Mouse (Mus musculus) embryonic facial prominence, embryonic 11.5 days (tissue): ENCODE data around the gene Tmod1. TPM values are rescaled to one million over a fixed set of nuclear protein-coding genes. Genes with fewer than 3 reads are reported as not detected.

ENCODE experiments used
- ATAC-seq: fragments of 200-750 bp; cut with Nextera tagmentation; replicated peaks from 2 replicates; pipeline ENCODE4 v1.8.0; 2017; ENCODE audit warnings: low read depth; ENCODE audit not compliant: insufficient number of reproducible peaks, low FRiP score, low TSS enrichment
- DNase-seq: peaks from one replicate; pipeline ENCODE4 v3.0.0-alpha.2; 2015; ENCODE audit warnings: low spot score
- H3K27ac ChIP-seq: fragments of 300-500 bp; sonication (generic); replicated peaks from 2 replicates; pipeline ENCODE4 v1.5.1; 2014; ENCODE audit warnings: mild to moderate bottlenecking, low read depth, low read length, control low read depth
- H3K27me3 ChIP-seq: fragments of 300-500 bp; sonication (generic); 2 replicates; pipeline ENCODE4 v1.6.1; 2014; ENCODE audit warnings: mild to moderate bottlenecking, low read length, moderate library complexity, mixed read lengths; ENCODE audit not compliant: control insufficient read depth, insufficient read depth
- H3K36me3 ChIP-seq: fragments of 300-500 bp; sonication (generic); replicated peaks from 2 replicates; pipeline ENCODE4 v1.6.1; 2014; ENCODE audit warnings: low read depth, mild to moderate bottlenecking, low read length, moderate library complexity, mixed read lengths; ENCODE audit not compliant: control insufficient read depth, insufficient read depth
- H3K4me1 ChIP-seq: fragments of 300-500 bp; sonication (generic); 2 replicates; pipeline ENCODE4 v1.6.1; 2014; ENCODE audit warnings: low read length, mixed read lengths; ENCODE audit not compliant: control insufficient read depth, insufficient read depth
- H3K4me2 ChIP-seq: fragments of 300-500 bp; sonication (generic); 2 replicates; pipeline ENCODE4 v1.6.1; 2014; ENCODE audit warnings: low read depth, mild to moderate bottlenecking, control low read depth, low read length, moderate library complexity
- H3K4me3 ChIP-seq: fragments of 300-500 bp; sonication (generic); 2 replicates; pipeline ENCODE4 v1.5.1; 2014; ENCODE audit warnings: low read depth, low read length, control low read depth
- H3K9ac ChIP-seq: fragments of 300-500 bp; sonication (generic); replicated peaks from 2 replicates; pipeline ENCODE4 v1.6.1; 2014; ENCODE audit warnings: mild to moderate bottlenecking, control low read depth, low read length
- H3K9me3 ChIP-seq: fragments of 300-500 bp; sonication (generic); replicated peaks from 2 replicates; pipeline ENCODE4 v1.6.1; 2016; ENCODE audit warnings: mild to moderate bottlenecking, low read length, inconsistent platforms, mixed read lengths; ENCODE audit not compliant: control insufficient read depth
- WGBS: fragments of 180-500 bp; shearing (Covaris S2); extraction: QIAGEN DNeasy Blood & Tissue Kit; methylation state at CpG from one replicate; pipeline ENCODE4 v1.1.7; 2014; 5-methylcytosine and 5-hydroxymethylcytosine counted together
- polyA plus RNA-seq: library from polyadenylated mRNA; unstranded; fragments of >200 nt; fragmentation: Nextera tagmentation; extraction: Ambion mirVana; gene quantifications from 2 replicates; pipeline ENCODE4 v1.2.1, GENCODE M21; 2014

Gene Tmod1
- polyA plus RNA-seq, 1 experiment from 2014 or later = 4.8 TPM

GRCm38 (mm10) chr4:46061259-46061962 lies 22.7 kb downstream of the Tmod1 start:
- H3K27ac ChIP-seq = no peak overlapping the region
- 90% methylated on average over 12 of the region's 12 CpGs for WGBS
- H3K4me1 ChIP-seq = no peaks in the 10 kb centered on the region
- H3K4me3 ChIP-seq = no peak overlapping the region
- H3K36me3 ChIP-seq = no peaks in the 10 kb centered on the region
- H3K27me3 ChIP-seq = no peaks in the 10 kb centered on the region
- ATAC-seq (no peak), DNase-seq (no peak)
- no peaks in the 10 kb centered on the region for H3K9me3 ChIP-seq
- H3K9ac ChIP-seq = no peak overlapping the region
- no peak overlapping the region for H3K4me2 ChIP-seq

GRCm38 (mm10) chr4:46063841-46064240 lies 25.1 kb downstream of the Tmod1 start:
- H3K36me3 ChIP-seq = no peaks in the 10 kb centered on the region
- H3K27ac ChIP-seq = no peak overlapping the region
- H3K4me2 ChIP-seq = no peak overlapping the region
- no peaks in the 10 kb centered on the region for H3K27me3 ChIP-seq
- DNase-seq (no peak), ATAC-seq (no peak)
- WGBS = 77% methylated on average over 4 of the region's 4 CpGs
- H3K9me3 ChIP-seq = no peaks in the 10 kb centered on the region
- no peaks in the 10 kb centered on the region for H3K4me1 ChIP-seq
- H3K4me3 ChIP-seq = no peak overlapping the region
- no peak overlapping the region for H3K9ac ChIP-seq

- no peaks in the 10 kb centered on the region for H3K36me3 ChIP-seq
- H3K9me3 ChIP-seq = no peaks in the 10 kb centered on the region
- no peak overlapping the region for H3K4me3 ChIP-seq
- no peak overlapping the region for H3K27ac ChIP-seq
- no peaks in the 10 kb centered on the region for H3K4me1 ChIP-seq
- no peaks in the 10 kb centered on the region for H3K27me3 ChIP-seq
- DNase-seq = no peak
- whole genome bisulfite sequencing = 24% methylated on average over 8 of the region's 8 CpGs
- no peak for ATAC-seq
- H3K4me2 ChIP-seq = no peak overlapping the region
- H3K9ac ChIP-seq = no peak overlapping the region
Observed at GRCm38 (mm10) chr4:46064263-46064662, 25.5 kb downstream of the Tmod1 start.

GRCm38 (mm10) chr4:46064961-46065360 lies 26.2 kb downstream of the Tmod1 start:
- no peak for ATAC-seq
- Histone ChIP-seq H3K9ac (no peak overlapping the region), H3K4me3 (no peak overlapping the region), H3K27me3 (no peaks in the 10 kb centered on the region), H3K4me2 (no peak overlapping the region), H3K36me3 (no peaks in the 10 kb centered on the region), H3K4me1 (no peaks in the 10 kb centered on the region), H3K27ac (no peak overlapping the region), H3K9me3 (no peaks in the 10 kb centered on the region)
- no peak for DNase-seq
- 67% methylated on average over 3 of the region's 3 CpGs for WGBS

GRCm38 (mm10) chr4:46065695-46066340 lies 27.1 kb downstream of the Tmod1 start:
- no peak overlapping the region for H3K9ac ChIP-seq
- ATAC-seq (no peak), DNase-seq (no peak)
- H3K4me1 ChIP-seq = no peaks in the 10 kb centered on the region
- H3K27me3 ChIP-seq = no peaks in the 10 kb centered on the region
- H3K4me2 ChIP-seq = no peak overlapping the region
- WGBS = 70% methylated on average over 8 of the region's 8 CpGs
- H3K27ac ChIP-seq = no peak overlapping the region
- no peak overlapping the region for H3K4me3 ChIP-seq
- H3K9me3 ChIP-seq = no peaks in the 10 kb centered on the region
- no peaks in the 10 kb centered on the region for H3K36me3 ChIP-seq

- no peak overlapping the region for H3K4me2 ChIP-seq
- H3K9ac ChIP-seq = no peak overlapping the region
- no peak overlapping the region for H3K4me3 ChIP-seq
- H3K36me3 ChIP-seq = no peaks in the 10 kb centered on the region
- 76% methylated on average over 3 of the region's 3 CpGs for WGBS
- DNase-seq (no peak), ATAC-seq (no peak)
- H3K9me3 ChIP-seq = no peaks in the 10 kb centered on the region
- H3K4me1 ChIP-seq = no peaks in the 10 kb centered on the region
- H3K27me3 ChIP-seq = no peaks in the 10 kb centered on the region
- H3K27ac ChIP-seq = no peak overlapping the region
Observed at GRCm38 (mm10) chr4:46068060-46068459, 29.3 kb downstream of the Tmod1 start.

- ATAC-seq (no peak), DNase-seq (no peak)
- 36% methylated on average over 1 of the region's 1 CpGs for WGBS
- Histone ChIP-seq H3K4me1 (no peaks in the 10 kb centered on the region), H3K36me3 (no peaks in the 10 kb centered on the region), H3K9me3 (no peaks in the 10 kb centered on the region), H3K27me3 (no peaks in the 10 kb centered on the region), H3K27ac (no peak overlapping the region), H3K9ac (no peak overlapping the region), H3K4me3 (no peak overlapping the region), H3K4me2 (no peak overlapping the region)
Observed at GRCm38 (mm10) chr4:46068573-46068972, 29.8 kb downstream of the Tmod1 start.

GRCm38 (mm10) chr4:46069851-46070482 lies 31.2 kb downstream of the Tmod1 start:
- 74% methylated on average over 6 of the region's 6 CpGs for WGBS
- H3K27me3 ChIP-seq = no peaks in the 10 kb centered on the region
- no peaks in the 10 kb centered on the region for H3K4me1 ChIP-seq
- no peaks in the 10 kb centered on the region for H3K9me3 ChIP-seq
- H3K27ac ChIP-seq = no peak overlapping the region
- no peak for ATAC-seq
- no peak overlapping the region for H3K9ac ChIP-seq
- no peak overlapping the region for H3K4me3 ChIP-seq
- H3K36me3 ChIP-seq = no peaks in the 10 kb centered on the region
- H3K4me2 ChIP-seq = no peak overlapping the region
- no peak for DNase-seq
